Mouse (Mus musculus): Measurements from ENCODE around the gene Hbb-bh2. TPM values are rescaled to one million over a fixed set of nuclear protein-coding genes. Genes with fewer than 3 reads are reported as not detected.

Gene Hbb-bh2
- polyA plus RNA-seq (2016; fragmentation: Nextera tagmentation; extraction: Ambion mirVana) = not detected in 2 replicates

DNA sequence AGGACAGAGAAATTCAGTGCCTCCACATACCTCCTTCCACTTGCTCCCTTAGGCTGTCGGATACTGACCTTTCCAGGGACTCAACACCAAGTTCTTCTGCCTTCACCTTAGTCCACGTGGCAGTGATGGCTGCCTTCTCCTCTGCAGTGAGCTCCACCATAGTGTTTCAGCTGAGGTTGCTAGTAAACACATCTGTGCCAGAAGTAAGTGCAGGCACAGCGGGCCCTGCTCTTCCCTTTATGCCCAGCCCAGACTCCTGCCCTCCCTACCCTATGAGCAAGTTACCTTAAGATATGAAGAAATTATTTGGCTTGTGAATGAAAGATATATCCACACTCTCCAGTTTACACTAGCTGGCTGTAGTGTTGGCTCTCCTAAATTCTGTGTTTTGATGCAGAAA is at the start of gene Hbb-bh2:
Gene Hbb-bh2, minus strand, starts transcription at position 253 of the 400 bp plus-strand sequence.
- no peaks in the 10 kb centered on the region for H3K36me3 ChIP-seq
- 67% methylated on average over 3 of the region's 3 CpGs for WGBS
- no peak for ATAC-seq (ENCODE audit: low FRiP score)
- H3K4me2 ChIP-seq (replicated peaks) = no peak within 1 kb of the TSS
- H3K9ac ChIP-seq = no peak within 1 kb of the TSS
- no peak within 1 kb of the TSS for H3K27ac ChIP-seq
- H3K9me3 ChIP-seq (replicated peaks) = no peaks in the 10 kb centered on the region
- no peak within 1 kb of the TSS for H3K4me3 ChIP-seq
- no peaks in the 10 kb centered on the region for H3K4me1 ChIP-seq
- no peaks in the 10 kb centered on the region for H3K27me3 ChIP-seq

DNA sequence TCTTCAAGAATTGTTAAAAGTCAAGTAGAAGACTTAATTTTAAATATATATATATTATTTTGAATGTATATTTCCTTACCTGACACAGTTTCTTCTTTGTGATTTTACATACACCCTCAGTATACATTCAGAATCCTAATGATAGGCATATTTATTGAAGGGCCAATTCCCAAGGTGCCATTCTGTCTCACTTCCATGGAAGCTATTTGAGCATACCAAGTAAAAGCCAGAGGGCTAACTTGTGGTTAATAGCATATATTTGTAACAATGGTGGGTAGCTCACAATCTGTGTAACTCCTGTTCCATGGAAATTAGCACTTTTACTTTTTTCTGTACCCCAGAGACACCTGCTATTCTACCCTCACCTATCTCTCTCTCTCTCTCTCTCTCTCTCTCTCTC is 45.8 kb upstream of the Hbb-bh2 start, which contains the start of gene Olfr66:
Gene Olfr66, minus strand, starts transcription at position 101 of the 400 bp plus-strand sequence.
- Histone ChIP-seq H3K4me2 (replicated peaks) (no peak within 1 kb of the TSS), H3K9ac (no peak within 1 kb of the TSS), H3K4me1 (no peaks in the 10 kb centered on the region), H3K27ac (no peak within 1 kb of the TSS), H3K4me3 (no peak within 1 kb of the TSS), H3K9me3 (replicated peaks) (no peaks in the 10 kb centered on the region), H3K36me3 (no peaks in the 10 kb centered on the region), H3K27me3 (no peaks in the 10 kb centered on the region)
- ATAC-seq (ENCODE audit: low FRiP score) = no peak

DNA sequence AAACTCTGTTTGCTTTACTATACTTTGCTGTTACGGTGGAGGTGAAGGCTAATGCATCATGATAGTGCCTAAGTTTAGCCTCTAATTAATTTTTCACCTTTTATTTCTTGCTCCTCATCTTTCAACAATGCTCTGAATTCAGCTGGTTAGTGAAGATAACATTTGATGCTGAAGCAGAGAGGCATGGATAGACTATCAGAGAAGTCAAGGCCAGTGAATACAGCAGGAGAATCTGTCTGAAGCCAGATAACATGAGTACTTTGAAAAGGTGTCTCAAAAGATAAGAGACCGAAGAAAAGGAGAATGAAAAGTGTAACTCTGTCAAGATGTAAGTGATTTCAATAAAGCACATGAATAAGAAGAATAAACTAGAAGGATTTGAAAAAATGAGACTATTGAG is 36.8 kb upstream of the Hbb-bh2 start:
- Histone ChIP-seq H3K9ac (no peak overlapping the region), H3K9me3 (replicated peaks) (no peaks in the 10 kb centered on the region), H3K4me2 (replicated peaks) (no peak overlapping the region), H3K4me3 (no peak overlapping the region), H3K4me1 (no peaks in the 10 kb centered on the region), H3K27ac (no peak overlapping the region), H3K27me3 (no peaks in the 10 kb centered on the region), H3K36me3 (no peaks in the 10 kb centered on the region)
- ATAC-seq (ENCODE audit: low FRiP score) = no peak
- 82% methylated on average over 2 of the region's 2 CpGs for WGBS

DNA sequence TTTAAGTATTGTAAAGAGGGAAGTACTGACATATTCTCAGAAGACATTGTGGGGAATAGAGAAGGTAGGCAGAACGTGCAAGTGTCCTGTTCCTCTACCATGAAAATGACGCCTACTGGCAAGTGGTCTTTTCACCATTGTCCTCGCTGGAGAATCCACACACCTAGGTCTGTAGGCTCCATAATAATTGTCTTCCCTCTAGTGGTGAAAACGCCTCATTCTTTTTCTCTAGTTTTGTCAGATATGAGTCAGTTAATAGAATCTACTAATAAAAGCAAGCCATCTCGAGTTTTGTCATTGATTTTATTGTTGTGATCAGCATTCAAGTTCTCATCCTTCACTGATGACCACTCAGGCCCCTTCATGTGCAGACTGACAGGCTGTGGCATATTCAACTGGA is 34.1 kb upstream of the Hbb-bh2 start:
- ATAC-seq (ENCODE audit: low FRiP score) = no peak
- Histone ChIP-seq H3K36me3 (no peaks in the 10 kb centered on the region), H3K4me1 (no peaks in the 10 kb centered on the region), H3K9me3 (replicated peaks) (no peaks in the 10 kb centered on the region), H3K9ac (no peak overlapping the region), H3K4me3 (no peak overlapping the region), H3K27me3 (no peaks in the 10 kb centered on the region), H3K27ac (no peak overlapping the region), H3K4me2 (replicated peaks) (no peak overlapping the region)
- WGBS = 66% methylated on average over 5 of the region's 5 CpGs

DNA sequence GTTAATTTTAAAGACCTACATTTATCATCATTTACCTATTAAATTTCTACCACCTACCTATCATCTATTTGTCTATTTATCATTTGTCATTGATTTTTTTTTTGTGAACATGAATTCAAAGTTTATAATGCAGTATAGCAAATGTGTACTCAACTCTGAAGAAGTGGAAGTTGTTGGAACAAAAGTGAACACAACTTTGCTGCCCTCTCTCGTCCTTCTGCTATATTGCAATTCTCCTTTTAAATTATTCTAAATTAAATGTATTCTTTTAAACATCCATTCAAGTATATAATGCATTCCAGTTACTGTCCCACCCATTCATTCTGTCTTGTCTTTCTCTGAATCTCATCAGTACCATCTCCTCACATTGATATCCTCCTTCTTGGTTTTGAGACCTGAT is 32.7 kb upstream of the Hbb-bh2 start:
- H3K4me3 ChIP-seq = no peak overlapping the region
- H3K27ac ChIP-seq = no peak overlapping the region
- H3K4me2 ChIP-seq (replicated peaks) = no peak overlapping the region
- no peaks in the 10 kb centered on the region for H3K36me3 ChIP-seq
- no peak for ATAC-seq (ENCODE audit: low FRiP score)
- H3K27me3 ChIP-seq = no peaks in the 10 kb centered on the region
- no peak overlapping the region for H3K9ac ChIP-seq
- no peaks in the 10 kb centered on the region for H3K9me3 ChIP-seq (replicated peaks)
- no peaks in the 10 kb centered on the region for H3K4me1 ChIP-seq
- WGBS = 9% methylated on average over 1 of the region's 1 CpGs

DNA sequence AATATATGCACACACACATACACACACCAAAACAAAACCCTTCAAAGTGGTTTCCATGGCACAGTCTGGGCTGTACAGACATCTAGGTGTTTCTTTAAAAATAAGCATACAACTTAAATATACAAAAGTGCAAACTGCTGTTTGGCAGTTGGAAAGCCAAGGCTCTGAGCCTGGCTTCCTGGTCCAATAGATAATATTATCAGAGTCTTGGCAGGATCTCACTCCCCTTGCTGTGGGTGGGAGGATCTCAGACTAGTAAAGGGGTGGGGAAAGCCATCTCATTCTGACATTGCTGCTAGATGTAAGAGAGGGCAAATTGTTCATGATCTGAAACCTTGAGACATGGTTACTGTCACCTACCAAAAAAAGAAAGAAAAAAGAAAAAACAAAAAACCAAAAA is 30.3 kb upstream of the Hbb-bh2 start:
- no peak for ATAC-seq (ENCODE audit: low FRiP score)
- Histone ChIP-seq H3K9ac (no peak overlapping the region), H3K4me1 (no peaks in the 10 kb centered on the region), H3K27me3 (no peaks in the 10 kb centered on the region), H3K27ac (no peak overlapping the region), H3K36me3 (no peaks in the 10 kb centered on the region), H3K4me3 (no peak overlapping the region), H3K4me2 (replicated peaks) (no peak overlapping the region), H3K9me3 (replicated peaks) (no peaks in the 10 kb centered on the region)

DNA sequence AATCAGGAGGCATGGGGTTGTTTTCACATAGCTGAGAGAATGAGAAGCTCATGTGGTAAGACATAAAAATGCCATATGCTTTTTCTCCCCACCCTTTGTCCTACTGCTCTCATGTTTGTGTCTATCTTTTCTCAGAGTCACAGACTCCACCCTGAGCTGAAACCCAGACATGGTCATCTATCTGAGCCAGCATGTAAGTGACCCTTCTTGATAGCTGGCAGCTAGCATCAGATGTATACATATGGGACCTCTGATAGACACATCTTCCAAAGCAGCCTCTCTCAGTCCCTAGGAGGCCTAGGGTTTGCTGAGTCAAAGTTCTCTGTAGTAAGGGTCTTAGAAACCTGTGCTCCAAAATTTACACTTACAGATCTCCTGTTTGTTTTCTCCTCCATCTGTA is 25.4 kb upstream of the Hbb-bh2 start:
- 0 out of 2 replicates have a peak, but pooled peaks have one; percentile 35 for ATAC-seq (ENCODE audit: low FRiP score)
- no peak overlapping the region for H3K9ac ChIP-seq
- H3K4me3 ChIP-seq = no peak overlapping the region
- no peaks in the 10 kb centered on the region for H3K4me1 ChIP-seq
- H3K27ac ChIP-seq = no peak overlapping the region
- H3K9me3 ChIP-seq (replicated peaks) = no peaks in the 10 kb centered on the region
- no peaks in the 10 kb centered on the region for H3K36me3 ChIP-seq
- no peak overlapping the region for H3K4me2 ChIP-seq (replicated peaks)
- no peaks in the 10 kb centered on the region for H3K27me3 ChIP-seq

DNA sequence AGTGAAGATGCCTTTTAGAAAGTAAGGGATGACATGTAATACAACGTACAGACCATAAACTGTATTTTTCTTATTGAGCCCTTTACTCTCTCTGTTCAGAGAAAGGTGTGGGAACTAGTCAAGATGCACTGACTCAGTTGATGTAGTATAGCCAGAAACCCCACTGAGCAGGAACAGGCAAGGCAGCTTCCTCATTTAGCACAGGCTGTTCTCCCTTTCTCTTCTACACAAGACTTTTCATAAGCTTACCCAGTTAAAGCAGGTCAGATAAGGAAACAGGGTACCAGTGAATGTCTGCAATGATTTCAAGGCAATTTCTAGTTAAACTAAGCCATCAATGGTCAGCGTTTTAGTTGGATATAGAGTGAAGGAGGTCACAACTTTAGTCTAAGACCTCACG is 21.2 kb upstream of the Hbb-bh2 start:
- H3K27me3 ChIP-seq = no peaks in the 10 kb centered on the region
- no peaks in the 10 kb centered on the region for H3K4me1 ChIP-seq
- H3K27ac ChIP-seq = no peak overlapping the region
- no peaks in the 10 kb centered on the region for H3K9me3 ChIP-seq (replicated peaks)
- 82% methylated on average over 3 of the region's 3 CpGs for WGBS
- no peak overlapping the region for H3K4me3 ChIP-seq
- H3K36me3 ChIP-seq = no peaks in the 10 kb centered on the region
- no peak overlapping the region for H3K9ac ChIP-seq
- ATAC-seq (ENCODE audit: low FRiP score) = no peak
- no peak overlapping the region for H3K4me2 ChIP-seq (replicated peaks)

DNA sequence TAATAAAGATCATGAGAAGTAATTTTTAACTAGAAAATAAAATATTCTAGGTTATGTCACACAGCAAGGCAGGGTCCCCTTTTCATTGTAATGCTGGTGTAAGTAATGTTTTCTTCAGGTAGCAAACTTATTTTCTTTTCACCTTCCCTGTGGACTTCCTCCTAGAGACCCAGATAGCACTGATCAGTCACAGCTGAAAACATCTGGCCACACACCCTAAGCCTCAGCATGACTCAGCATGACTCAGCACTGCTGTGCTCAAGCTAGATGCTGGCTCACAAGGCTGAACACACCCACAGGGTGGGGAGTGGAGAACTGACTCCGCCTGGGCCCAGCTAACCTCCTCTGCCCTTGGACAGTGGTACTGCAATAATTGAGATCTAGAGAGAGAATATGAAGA is 20.5 kb upstream of the Hbb-bh2 start:
- H3K27me3 ChIP-seq = no peaks in the 10 kb centered on the region
- H3K4me2 ChIP-seq (replicated peaks) = no peak overlapping the region
- no peak overlapping the region for H3K4me3 ChIP-seq
- ATAC-seq (ENCODE audit: low FRiP score) = no peak
- no peaks in the 10 kb centered on the region for H3K9me3 ChIP-seq (replicated peaks)
- 65% methylated on average over 1 of the region's 1 CpGs for WGBS
- no peak overlapping the region for H3K9ac ChIP-seq
- H3K36me3 ChIP-seq = no peaks in the 10 kb centered on the region
- no peak overlapping the region for H3K27ac ChIP-seq
- no peaks in the 10 kb centered on the region for H3K4me1 ChIP-seq

DNA sequence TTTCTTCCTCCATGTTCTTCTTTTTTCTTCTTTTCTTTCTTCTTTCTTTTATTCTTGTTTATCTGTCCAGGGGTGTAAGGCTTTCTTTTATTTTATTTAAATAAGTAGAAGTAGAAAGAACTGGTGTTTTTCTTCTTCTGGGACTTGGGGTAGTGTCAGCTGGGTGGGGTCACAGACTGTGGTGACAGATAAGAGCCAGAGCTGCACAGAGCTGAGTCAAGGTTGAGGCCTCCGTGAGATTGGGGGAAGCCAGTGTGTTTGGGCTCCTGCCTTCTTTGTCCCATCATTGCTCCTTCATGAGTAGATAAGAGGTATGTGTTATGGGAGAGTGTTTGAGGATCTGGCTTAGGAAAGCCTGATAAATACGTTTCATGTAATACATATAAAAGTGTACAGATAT is 18.8 kb upstream of the Hbb-bh2 start:
- Histone ChIP-seq H3K4me3 (no peak overlapping the region), H3K9ac (no peak overlapping the region), H3K27me3 (no peaks in the 10 kb centered on the region), H3K4me1 (no peaks in the 10 kb centered on the region), H3K9me3 (replicated peaks) (no peaks in the 10 kb centered on the region), H3K4me2 (replicated peaks) (no peak overlapping the region), H3K27ac (no peak overlapping the region), H3K36me3 (no peaks in the 10 kb centered on the region)
- ATAC-seq (ENCODE audit: low FRiP score) = no peak
- 69% methylated on average over 2 of the region's 2 CpGs for WGBS

DNA sequence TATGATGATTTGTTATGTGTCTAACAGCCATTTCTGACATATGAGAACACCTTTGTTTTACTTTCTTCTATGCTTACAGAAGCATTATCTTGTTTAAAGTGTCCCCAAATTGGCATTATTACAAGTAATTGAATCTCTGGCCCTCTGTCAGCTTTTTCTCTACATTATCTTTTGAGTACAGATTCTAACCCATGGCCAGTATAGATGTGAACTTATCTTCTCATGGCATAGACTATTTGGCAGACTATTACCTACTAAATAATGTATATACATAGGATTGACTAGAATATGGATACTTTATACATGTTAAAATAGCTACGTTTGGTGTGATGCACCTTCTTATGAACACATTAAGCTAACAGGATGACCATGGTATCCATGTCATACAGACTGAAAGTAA is 14.3 kb upstream of the Hbb-bh2 start:
- Histone ChIP-seq H3K27ac (no peak overlapping the region), H3K9me3 (replicated peaks) (no peaks in the 10 kb centered on the region), H3K27me3 (no peaks in the 10 kb centered on the region), H3K9ac (no peak overlapping the region), H3K36me3 (no peaks in the 10 kb centered on the region), H3K4me1 (no peaks in the 10 kb centered on the region), H3K4me2 (replicated peaks) (no peak overlapping the region), H3K4me3 (no peak overlapping the region)
- no peak for ATAC-seq (ENCODE audit: low FRiP score)
- 77% methylated on average over 1 of the region's 1 CpGs for WGBS

DNA sequence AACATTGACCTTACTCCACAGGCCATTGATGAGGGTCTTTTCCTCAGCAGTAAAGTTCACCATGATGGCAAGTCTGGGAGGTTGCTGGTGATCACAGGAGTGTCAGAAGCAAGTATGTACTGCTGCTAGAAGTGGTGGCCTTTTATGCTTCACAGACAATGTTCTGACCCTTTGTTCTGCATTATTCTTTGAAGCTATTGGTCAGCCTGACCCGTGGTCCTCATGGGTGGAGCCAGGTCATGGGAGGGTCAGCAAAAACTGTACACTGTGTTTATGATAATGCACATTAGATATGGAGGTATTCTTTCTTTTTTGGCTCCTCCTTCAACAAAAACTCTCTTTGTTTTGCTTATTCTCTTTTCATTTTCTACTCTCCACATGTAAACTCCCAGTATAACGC is 12.8 kb upstream of the Hbb-bh2 start, which contains the start of gene Hbb-y:
Gene Hbb-y, minus strand, starts transcription at position 127 of the 400 bp plus-strand sequence.
- Histone ChIP-seq H3K4me3 (no peak within 1 kb of the TSS), H3K27me3 (no peaks in the 10 kb centered on the region), H3K36me3 (no peaks in the 10 kb centered on the region), H3K4me1 (no peaks in the 10 kb centered on the region), H3K9ac (no peak within 1 kb of the TSS), H3K27ac (no peak within 1 kb of the TSS), H3K4me2 (replicated peaks) (no peak within 1 kb of the TSS), H3K9me3 (replicated peaks) (no peaks in the 10 kb centered on the region)
- 62% methylated on average over 2 of the region's 2 CpGs for WGBS
- no peak for ATAC-seq (ENCODE audit: low FRiP score)

DNA sequence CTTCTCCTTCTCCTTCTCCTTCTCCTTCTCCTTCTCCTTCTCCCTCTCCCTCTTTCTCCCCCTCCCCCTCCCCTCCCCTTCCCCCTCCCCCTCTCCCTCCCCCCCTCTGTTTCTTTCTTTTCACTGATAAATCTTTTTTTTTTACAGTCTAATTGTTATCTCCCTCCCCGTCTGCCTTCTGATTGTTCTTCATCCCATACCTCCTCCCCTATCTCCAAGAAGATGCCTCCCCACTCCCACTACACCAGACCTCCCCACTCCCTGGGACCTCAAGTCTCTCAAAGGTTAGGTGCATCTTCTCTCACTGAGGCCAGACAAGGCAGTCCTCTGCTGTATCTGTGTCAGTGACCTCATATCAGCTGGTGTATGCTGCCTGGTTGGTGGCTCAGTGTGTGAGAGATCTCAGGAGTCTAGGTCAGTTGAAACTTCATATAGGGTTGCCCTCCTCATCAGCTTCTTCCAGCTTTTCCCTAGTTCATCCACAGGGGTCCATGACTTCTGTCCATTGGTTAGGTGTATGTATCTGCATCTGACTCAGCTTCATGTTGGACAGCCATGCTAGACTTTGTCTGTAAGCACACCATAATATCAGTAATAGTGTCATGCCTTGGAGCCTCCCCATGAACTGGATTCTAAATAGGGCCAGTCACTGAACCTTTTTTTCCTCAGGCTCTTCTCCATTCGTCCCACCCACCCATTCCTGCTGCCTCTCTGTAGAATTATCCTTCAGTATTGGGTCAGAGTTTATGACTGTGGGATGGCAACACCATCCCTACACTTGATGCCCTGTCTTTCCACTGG is 4.4 kb upstream of the Hbb-bh2 start:
- WGBS = 38% methylated on average over 1 of the region's 2 CpGs
- Histone ChIP-seq H3K4me1 (no peaks in the 10 kb centered on the region), H3K9me3 (replicated peaks) (no peaks in the 10 kb centered on the region), H3K36me3 (no peaks in the 10 kb centered on the region), H3K4me3 (no peak overlapping the region), H3K4me2 (replicated peaks) (no peak overlapping the region), H3K27ac (no peak overlapping the region), H3K27me3 (no peaks in the 10 kb centered on the region), H3K9ac (no peak overlapping the region)
- ATAC-seq (ENCODE audit: low FRiP score) = no peak
